Mouse (Mus musculus) adrenal gland, adult 18-20 months (tissue): ENCODE results near the gene Yod1. TPM values are rescaled to one million over a fixed set of nuclear protein-coding genes. Genes with fewer than 3 reads are reported as not detected.

Experiments
- DNase-seq, 2 experiments: peaks; one replicate each; pipeline ENCODE4 v3.0.0; 2021 to 2022; ENCODE audit warnings: low spot score in 2 of 2
- total RNA-seq, 2 experiments: library from RNA; stranded (reverse); gene quantifications; 1 replicate in 1 of 2; 2 replicates in 1 of 2; pipeline ENCODE4 v1.2.3; 2021

Yod1 gene
- total RNA-seq, 2 experiments from 2014 or later: 9.9 to 10.5 TPM

DNA sequence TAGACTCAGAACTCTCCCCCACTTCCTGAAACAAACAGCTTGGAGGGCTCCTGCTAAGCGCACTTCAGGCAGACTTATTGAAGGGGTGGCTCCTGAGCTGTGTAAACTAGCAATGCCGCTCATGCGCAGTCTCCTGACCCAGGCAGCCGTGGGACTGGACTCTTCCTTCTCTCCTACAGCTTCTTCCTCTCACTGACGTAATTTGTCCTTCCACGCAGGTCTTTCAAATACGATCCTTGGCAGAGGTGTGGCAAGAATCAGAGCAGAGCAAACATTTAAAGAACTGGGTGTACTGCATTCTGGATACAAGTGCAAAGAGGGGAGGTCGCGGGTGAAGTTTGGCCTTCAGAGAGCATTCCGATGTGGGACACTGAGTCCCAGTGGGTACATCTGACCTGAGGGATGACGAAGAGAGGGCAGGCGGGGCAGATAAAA, 46.9 kb downstream of the Yod1 start:
- DNase-seq: no peak

DNA sequence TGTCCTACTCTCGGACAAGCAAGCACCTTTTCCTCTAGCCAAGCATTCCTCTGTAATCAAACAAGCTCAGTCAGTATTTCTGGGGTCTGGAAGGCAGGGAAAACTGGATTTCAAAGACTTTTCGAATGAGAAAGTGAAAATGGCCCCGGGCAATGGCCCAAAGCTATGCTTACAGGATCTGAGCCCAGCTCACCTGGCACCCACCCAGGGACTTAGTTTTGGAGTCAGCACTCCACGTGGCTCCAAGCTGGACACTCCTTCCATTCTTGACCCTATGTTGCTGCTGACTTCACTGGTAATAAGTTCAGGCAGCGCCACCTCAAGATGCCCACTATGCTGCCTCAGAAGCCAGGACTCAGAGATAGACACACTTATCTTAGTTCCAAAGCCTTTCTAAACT, 49.9 kb downstream of the Yod1 start:
- no peak for DNase-seq

DNA sequence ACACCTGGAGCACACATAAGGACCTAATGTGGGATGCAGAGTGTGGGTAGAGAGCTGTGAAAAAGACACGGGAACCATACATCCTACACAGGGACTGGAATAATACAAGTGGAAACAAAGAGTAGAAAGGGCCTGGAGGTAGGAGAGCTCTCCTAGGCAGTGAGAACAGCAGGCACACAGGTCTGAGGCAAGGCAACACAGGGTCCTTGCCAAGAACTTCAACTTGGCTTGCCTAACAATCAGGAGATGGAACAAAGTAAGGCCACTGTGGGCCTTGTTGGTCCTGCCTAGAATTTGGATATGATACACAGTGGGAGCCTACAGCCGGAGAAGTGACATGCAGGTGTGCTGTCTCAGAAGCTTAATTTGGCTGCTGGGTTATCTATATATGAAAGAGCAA, 52.8 kb downstream of the Yod1 start:
- DNase-seq: no peak

DNA sequence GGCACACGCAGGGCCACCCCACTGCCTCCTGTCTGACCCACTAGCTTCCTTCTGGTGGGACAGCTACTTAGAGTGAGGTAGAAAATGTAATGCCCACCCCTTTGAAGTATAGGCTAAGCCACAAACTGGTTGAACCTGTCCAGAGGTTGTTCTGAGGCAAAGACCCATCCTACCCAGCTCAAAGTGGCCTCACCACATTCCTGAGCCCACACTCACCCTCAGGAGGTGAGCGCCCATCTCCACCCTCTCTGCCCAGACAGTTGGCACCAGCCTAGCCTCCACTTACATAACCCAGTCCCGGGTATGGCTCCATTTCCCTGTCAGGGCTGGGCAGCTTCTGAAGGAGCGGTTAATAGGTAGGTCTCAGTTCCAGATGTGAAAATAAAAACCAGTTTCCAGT, 53.4 kb downstream of the Yod1 start:
- DNase-seq: no peak

DNA sequence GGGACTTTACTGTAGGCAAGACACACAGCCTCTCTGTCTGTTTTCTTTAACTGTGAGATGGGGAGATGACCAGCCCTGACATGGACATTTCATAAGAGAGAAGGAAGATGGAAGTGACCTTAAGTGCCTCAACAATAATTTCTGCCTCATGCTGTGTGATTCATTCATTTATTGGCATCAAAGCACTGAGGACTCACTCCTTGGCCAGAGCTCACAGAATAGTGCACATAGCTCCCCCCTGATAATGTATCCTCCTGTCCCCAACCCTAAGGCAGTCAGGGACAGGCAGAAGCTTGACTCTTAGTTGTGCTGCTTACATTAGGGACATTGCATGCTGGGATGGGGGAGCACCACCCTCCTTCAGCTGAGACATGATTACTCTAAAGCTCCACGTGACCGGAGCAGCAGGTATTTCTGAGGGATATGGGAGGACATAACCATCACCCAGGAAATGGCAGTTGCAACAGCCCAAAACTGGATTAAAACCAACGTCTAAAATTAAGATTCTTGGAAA, 53.9 kb downstream of the Yod1 start:
- no peak for DNase-seq

Other genes starting within 250 kb of the Yod1 start
- not detected for gene Zp3r, start 87.7 kb upstream of the Yod1 start, total RNA-seq
- gene C4bp, start 55.7 kb upstream of the Yod1 start, total RNA-seq: under 1 TPM in 1 of 2 experiments, not detected in 1; 0.23 TPM
- under 1 TPM in 1 of 2 experiments, not detected in 1; 0.38 TPM for gene Gm29427, start 1.5 kb upstream of the Yod1 start, total RNA-seq
- 10 to 100 TPM; 22.8 to 46.9 TPM for gene Pfkfb2, start 11.9 kb downstream of the Yod1 start, total RNA-seq
- 1 to 10 TPM; 2.4 to 7.7 TPM for gene AA986860, start 14.6 kb downstream of the Yod1 start, total RNA-seq
- gene Fcamr, start 83.6 kb downstream of the Yod1 start, total RNA-seq: under 1 TPM in 1 of 2 experiments, not detected in 1; 0.16 TPM
- gene Pigr, start 109.4 kb downstream of the Yod1 start, total RNA-seq: under 1 TPM; 0.19 to 0.50 TPM
- under 1 TPM; 0.35 to 0.53 TPM for gene Fcmr, start 148.3 kb downstream of the Yod1 start, total RNA-seq
- gene Il24, start 170.1 kb downstream of the Yod1 start, total RNA-seq: not detected
- gene Il20, start 194.1 kb downstream of the Yod1 start, total RNA-seq: not detected
- gene Il19, start 222.8 kb downstream of the Yod1 start, total RNA-seq: not detected